Mouse (Mus musculus) forebrain, postnatal 0 days (tissue): Measurements from ENCODE around the gene Aqp2. TPM values are rescaled to one million over a fixed set of nuclear protein-coding genes. Genes with fewer than 3 reads are reported as not detected.
A peak's percentile ranks its signal among the peaks of the same experiment; 100 is the strongest.

Source experiments
- ATAC-seq: fragments of 200-750 bp; cut with Nextera tagmentation; 2 replicates; pipeline ENCODE4 v1.8.0; 2017; ENCODE audit warnings: mild to moderate bottlenecking, moderate library complexity
- DNase-seq: peaks from one replicate; pipeline ENCODE4 v3.0.0-alpha.2; 2015
- H3K27ac ChIP-seq: fragments of 300-500 bp; sonication (generic); 2 replicates; pipeline ENCODE4 v1.5.1; 2014; ENCODE audit warnings: low read depth, mild to moderate bottlenecking, antibody characterized with exemption, low read length, moderate library complexity, mixed read lengths
- H3K27me3 ChIP-seq: fragments of 300-500 bp; sonication (generic); 2 replicates; pipeline ENCODE4 v1.6.1; 2014; ENCODE audit warnings: mild to moderate bottlenecking, low read length, mixed read lengths; ENCODE audit not compliant: insufficient read depth
- H3K36me3 ChIP-seq: fragments of 300-500 bp; sonication (generic); 2 replicates; pipeline ENCODE4 v1.6.1; 2014; ENCODE audit warnings: mild to moderate bottlenecking, moderate library complexity; ENCODE audit not compliant: insufficient read depth
- H3K4me1 ChIP-seq: fragments of 300-500 bp; sonication (generic); 2 replicates; pipeline ENCODE4 v1.6.1; 2014; ENCODE audit warnings: antibody characterized with exemption; ENCODE audit not compliant: insufficient read depth
- H3K4me2 ChIP-seq: fragments of 300-500 bp; sonication (generic); 2 replicates; pipeline ENCODE4 v1.6.1; 2014; ENCODE audit warnings: low read depth, mild to moderate bottlenecking, moderate library complexity
- H3K4me3 ChIP-seq: fragments of 300-500 bp; sonication (generic); 2 replicates; pipeline ENCODE4 v1.5.1; 2014; ENCODE audit warnings: low read depth, low read length, mixed read lengths
- H3K9ac ChIP-seq: fragments of 300-500 bp; sonication (generic); 2 replicates; pipeline ENCODE4 v1.6.1; 2014; ENCODE audit warnings: mild to moderate bottlenecking
- H3K9me3 ChIP-seq: fragments of 300-500 bp; sonication (generic); 2 replicates; pipeline ENCODE4 v1.6.1; 2016; ENCODE audit warnings: low read length
- CTCF ChIP-seq: sonication (generic); IDR thresholded peaks from 2 replicates; pipeline ENCODE4 v1.5.1; 2016; ENCODE audit warnings: antibody characterized with exemption, control low read depth, low read depth
- whole genome bisulfite sequencing: fragments of 180-500 bp; shearing (Covaris S2); extraction: QIAGEN DNeasy Blood & Tissue Kit; methylation state at CpG from one replicate; pipeline ENCODE4 v1.1.7; 2014; 5-methylcytosine and 5-hydroxymethylcytosine counted together
- polyA plus RNA-seq: library from polyadenylated mRNA; unstranded; fragments of >200 nt; fragmentation: Nextera tagmentation; extraction: Ambion mirVana; gene quantifications from 2 replicates; pipeline ENCODE4 v1.2.1, GENCODE M21; 2015
- total RNA-seq: library from RNA; depleted of rRNA; stranded (reverse); fragments of >200 nt; gene quantifications from 2 replicates; pipeline ENCODE4 v1.2.3, GENCODE M21; 2014; rRNA removed

Gene Aqp2
- total and polyA plus RNA-seq, 2 experiments from 2014 or later = not detected

DNA sequence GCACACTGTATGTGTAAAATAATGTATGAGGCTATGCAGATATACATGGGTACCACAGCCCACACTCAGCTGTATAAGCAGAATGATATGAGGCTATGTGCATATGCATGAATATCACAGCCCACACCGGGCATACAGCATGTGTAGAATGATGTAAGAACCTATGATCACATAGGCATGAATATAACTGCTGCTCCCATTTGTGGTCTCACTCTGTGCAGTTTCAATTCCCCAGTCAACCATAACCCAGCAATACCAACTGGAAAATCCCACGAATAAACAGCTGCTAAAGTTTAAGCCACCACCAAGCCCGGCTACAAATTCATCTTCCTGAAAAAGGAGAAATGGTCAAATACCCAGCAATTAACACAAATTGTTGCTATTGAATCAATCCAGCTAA is 39.7 kb downstream of the Aqp2 start:
- ATAC-seq (no peak), DNase-seq (no peak)
- H3K27ac ChIP-seq = no peak overlapping the region
- peaks cover 9% of the 10 kb centered on the region; the same call in 1 of the 2 replicates for H3K4me1 ChIP-seq
- no peaks in the 10 kb centered on the region for H3K27me3 ChIP-seq
- 84% methylated on average over 3 of the region's 3 CpGs for WGBS
- H3K36me3 ChIP-seq = peaks cover 8% of the 10 kb centered on the region; the same call in 1 of the 2 replicates
- TF ChIP-seq CTCF = no peak
- no peak overlapping the region for H3K4me3 ChIP-seq
- no peak overlapping the region for H3K9ac ChIP-seq
- no peaks in the 10 kb centered on the region for H3K9me3 ChIP-seq
- H3K4me2 ChIP-seq = no peak overlapping the region

DNA sequence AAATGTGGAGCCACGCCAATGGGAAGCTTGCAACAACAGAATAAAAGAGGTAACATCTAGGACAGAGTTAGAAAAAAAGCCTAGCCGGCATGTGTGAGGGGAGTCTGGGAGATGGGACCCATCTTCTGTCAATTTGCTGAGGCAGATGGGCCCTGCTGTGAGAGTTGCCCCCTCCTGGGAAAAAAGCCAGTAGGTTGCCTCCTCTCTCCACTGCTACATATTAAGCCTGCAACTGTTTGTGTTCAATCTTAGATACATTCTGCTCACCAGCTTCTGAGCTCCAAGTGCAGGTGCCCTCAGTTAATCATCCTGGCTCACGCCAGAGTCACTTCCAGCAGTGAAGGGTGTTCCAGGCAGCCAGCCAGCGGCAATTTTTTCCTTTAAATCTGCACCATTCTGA is 41.0 kb downstream of the Aqp2 start:
- H3K4me1 ChIP-seq = peaks cover 5% of the 10 kb centered on the region; the same call in 1 of the 2 replicates
- peak; percentile 51 for DNase-seq
- no peak overlapping the region for H3K4me2 ChIP-seq
- TF ChIP-seq CTCF = no peak
- H3K9me3 ChIP-seq = no peaks in the 10 kb centered on the region
- H3K36me3 ChIP-seq = peaks cover 8% of the 10 kb centered on the region; the same call in 1 of the 2 replicates
- H3K9ac ChIP-seq = no peak overlapping the region
- ATAC-seq = peak; percentile 27
- H3K27me3 ChIP-seq = no peaks in the 10 kb centered on the region
- WGBS = 49% methylated on average over 4 of the region's 4 CpGs
- H3K27ac ChIP-seq = 0 out of 2 replicates have a peak overlapping the region, but pooled peaks have one; percentile 40
- no peak overlapping the region for H3K4me3 ChIP-seq

DNA sequence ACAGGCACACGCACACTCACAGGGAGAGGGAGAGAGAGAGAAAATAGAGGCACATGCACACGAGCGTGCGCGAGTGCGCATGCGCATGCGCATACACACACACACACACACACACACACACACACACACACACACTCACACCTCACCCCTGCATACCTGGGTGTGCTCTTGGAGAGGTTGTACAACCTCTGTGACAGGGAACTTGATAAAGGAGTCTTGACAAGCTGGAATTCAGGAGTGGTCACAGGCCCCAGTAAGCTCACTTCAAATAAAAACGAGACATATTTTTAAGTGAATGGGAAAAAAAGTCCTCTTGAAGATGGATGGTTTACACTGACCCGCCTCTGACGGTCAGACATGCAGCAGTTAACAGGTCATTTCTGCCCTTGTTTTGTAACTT is 43.2 kb downstream of the Aqp2 start:
- no peaks in the 10 kb centered on the region for H3K27me3 ChIP-seq
- no peak overlapping the region for H3K4me2 ChIP-seq
- no peak overlapping the region for H3K27ac ChIP-seq
- TF ChIP-seq CTCF = no peak
- H3K9me3 ChIP-seq = no peaks in the 10 kb centered on the region
- ATAC-seq (no peak), DNase-seq (no peak)
- 96% methylated on average over 11 of the region's 11 CpGs for WGBS
- no peak overlapping the region for H3K9ac ChIP-seq
- H3K36me3 ChIP-seq = peaks cover 18% of the 10 kb centered on the region
- H3K4me1 ChIP-seq = no peaks in the 10 kb centered on the region
- H3K4me3 ChIP-seq = no peak overlapping the region

- H3K9ac ChIP-seq = no peak overlapping the region
- no peak overlapping the region for H3K4me3 ChIP-seq
- no peak for ATAC-seq
- no peak overlapping the region for H3K27ac ChIP-seq
- TF ChIP-seq CTCF = peak; percentile 39; the same call in 1 of the 2 replicates
- DNase-seq = no peak
- no peaks in the 10 kb centered on the region for H3K4me1 ChIP-seq
- no peaks in the 10 kb centered on the region for H3K9me3 ChIP-seq
- H3K4me2 ChIP-seq = no peak overlapping the region
- H3K36me3 ChIP-seq = peaks cover 28% of the 10 kb centered on the region
- no peaks in the 10 kb centered on the region for H3K27me3 ChIP-seq
These were observed 52.8 kb downstream of the Aqp2 start for GRCm38 (mm10) chr15:99631618-99632017.

Other genes starting within 250 kb of the Aqp2 start
- gene Fmnl3, start 208.6 kb upstream of the Aqp2 start, total RNA-seq = 11.2 and 14.2 TPM in 2 replicates
- 7.3 and 8.6 TPM in 2 replicates for gene Fmnl3, start 208.6 kb upstream of the Aqp2 start, polyA plus RNA-seq
- 203 and 234 TPM in 2 replicates for gene Tmbim6, start 186.2 kb upstream of the Aqp2 start, total RNA-seq
- 269 and 312 TPM in 2 replicates for gene Tmbim6, start 186.2 kb upstream of the Aqp2 start, polyA plus RNA-seq
- 12.3 and 17.6 TPM in 2 replicates for gene Nckap5l, start 121.3 kb upstream of the Aqp2 start, total RNA-seq
- gene Nckap5l, start 121.3 kb upstream of the Aqp2 start, polyA plus RNA-seq = 7.9 and 10.3 TPM in 2 replicates
- gene Bcdin3d, start 104.3 kb upstream of the Aqp2 start, total RNA-seq = 12.1 and 17.5 TPM in 2 replicates
- 12.8 and 15.7 TPM in 2 replicates for gene Bcdin3d, start 104.3 kb upstream of the Aqp2 start, polyA plus RNA-seq
- gene Faim2, start 50.9 kb upstream of the Aqp2 start, total RNA-seq = 19.2 and 25.6 TPM in 2 replicates
- 44.6 and 57.4 TPM in 2 replicates for gene Faim2, start 50.9 kb upstream of the Aqp2 start, polyA plus RNA-seq
- gene Aqp5, start 11.7 kb downstream of the Aqp2 start, total RNA-seq = 0.46 and 0.76 TPM in 2 replicates
- gene Aqp5, start 11.7 kb downstream of the Aqp2 start, polyA plus RNA-seq = 0.59 and 0.64 TPM in 2 replicates
- gene Aqp6, start 22.3 kb downstream of the Aqp2 start, total RNA-seq = not detected in 2 replicates
- gene Aqp6, start 22.3 kb downstream of the Aqp2 start, polyA plus RNA-seq = 0.06 TPM in 1 of 2 replicates, not detected in the other
- gene Racgap1, start 72.6 kb downstream of the Aqp2 start, total RNA-seq = 27.5 and 39.7 TPM in 2 replicates
- 31.7 and 34.2 TPM in 2 replicates for gene Racgap1, start 72.6 kb downstream of the Aqp2 start, polyA plus RNA-seq
- 81.9 and 99.1 TPM in 2 replicates for gene Asic1, start 91.3 kb downstream of the Aqp2 start, total RNA-seq
- 24.7 and 28.1 TPM in 2 replicates for gene Asic1, start 91.3 kb downstream of the Aqp2 start, polyA plus RNA-seq
- 89.7 and 90.1 TPM in 2 replicates for gene Smarcd1, start 123.1 kb downstream of the Aqp2 start, total RNA-seq
- 93.6 and 107 TPM in 2 replicates for gene Smarcd1, start 123.1 kb downstream of the Aqp2 start, polyA plus RNA-seq
- gene Gm17349, start 126.4 kb downstream of the Aqp2 start, total RNA-seq = not detected in 2 replicates
- gene Gm17349, start 126.4 kb downstream of the Aqp2 start, polyA plus RNA-seq = not detected in 2 replicates
- gene Gpd1, start 138.5 kb downstream of the Aqp2 start, total RNA-seq = 6.0 and 6.1 TPM in 2 replicates
- gene Gpd1, start 138.5 kb downstream of the Aqp2 start, polyA plus RNA-seq = 3.9 and 4.3 TPM in 2 replicates
- 69.0 and 86.2 TPM in 2 replicates for gene Cox14, start 146.6 kb downstream of the Aqp2 start, total RNA-seq
- gene Cox14, start 146.6 kb downstream of the Aqp2 start, polyA plus RNA-seq = 177 and 209 TPM in 2 replicates
- gene Cers5, start 193.8 kb downstream of the Aqp2 start, total RNA-seq = 95.7 and 99.2 TPM in 2 replicates
- 69.5 and 76.8 TPM in 2 replicates for gene Cers5, start 193.8 kb downstream of the Aqp2 start, polyA plus RNA-seq